Mouse (Mus musculus) left cerebral cortex, adult 9 months (tissue): Measurements from ENCODE around the gene Elob.

Source experiments
- DNase-seq, 2 experiments: peaks; one replicate each; pipeline ENCODE4 v3.0.0; 2022; ENCODE audit warnings: low spot score in 2 of 2

The Elob gene

GRCm38 (mm10) chr17:23823614-23824013, 5.3 kb downstream of the Elob start:
- DNase-seq = no peak

GRCm38 (mm10) chr17:23823018-23823417, 5.9 kb downstream of the Elob start:
- no peak for DNase-seq

GRCm38 (mm10) chr17:23822094-23822493, 6.8 kb downstream of the Elob start:
- no peak for DNase-seq

GRCm38 (mm10) chr17:23820731-23821130, 8.2 kb downstream of the Elob start:
- no peak for DNase-seq

GRCm38 (mm10) chr17:23819235-23819634, 9.7 kb downstream of the Elob start:
- DNase-seq = no peak

- no peak for DNase-seq
Measured at GRCm38 (mm10) chr17:23818579-23818978, 10.4 kb downstream of the Elob start.

GRCm38 (mm10) chr17:23815641-23816040, 13.3 kb downstream of the Elob start:
- no peak for DNase-seq

GRCm38 (mm10) chr17:23807918-23808317, 21.0 kb downstream of the Elob start:
- DNase-seq = no peak

- DNase-seq = no peak
Measured at GRCm38 (mm10) chr17:23806867-23807266, 22.1 kb downstream of the Elob start.

GRCm38 (mm10) chr17:23804426-23805085, 24.4 kb downstream of the Elob start:
- no peak for DNase-seq

GRCm38 (mm10) chr17:23803366-23804041, 25.4 kb downstream of the Elob start:
- DNase-seq = peak in 1 of 2 experiments; percentile 47

GRCm38 (mm10) chr17:23802746-23803365, 26.1 kb downstream of the Elob start:
- DNase-seq = peak; percentile 98

- DNase-seq = no peak
Measured at GRCm38 (mm10) chr17:23801627-23802026, 27.3 kb downstream of the Elob start.

- DNase-seq = no peak
Measured at GRCm38 (mm10) chr17:23797316-23797715, 31.6 kb downstream of the Elob start.

- no peak for DNase-seq
Measured at GRCm38 (mm10) chr17:23795323-23795722, 33.6 kb downstream of the Elob start.

- DNase-seq = no peak
Measured at GRCm38 (mm10) chr17:23791079-23791357, 37.9 kb downstream of the Elob start.

GRCm38 (mm10) chr17:23790269-23791078, 38.5 kb downstream of the Elob start, which contains the start of gene Srrm2:
Gene Srrm2 (plus strand): TSS chr17:23790532.
- DNase-seq = peak in 1 of 2 experiments; percentile 63

GRCm38 (mm10) chr17:23789749-23790268, 39.1 kb downstream of the Elob start:
- DNase-seq = no peak

GRCm38 (mm10) chr17:23788973-23789372, 40.0 kb downstream of the Elob start:
- DNase-seq = no peak

- DNase-seq = no peak
Measured at GRCm38 (mm10) chr17:23786510-23786931, 42.4 kb downstream of the Elob start.

- DNase-seq = peak; percentile 88 to 91
Measured at GRCm38 (mm10) chr17:23785561-23786471, 43.1 kb downstream of the Elob start, which contains the start of gene Flywch2. Gene Flywch2 (minus strand): TSS chr17:23786081.
